Mouse (Mus musculus): Measurements from ENCODE around the gene Srbd1. TPM values are rescaled to one million over a fixed set of nuclear protein-coding genes. Genes with fewer than 3 reads are reported as not detected.

Srbd1 gene
- polyA plus RNA-seq, 1 experiment from 2014 or later = 11.5 TPM

DNA sequence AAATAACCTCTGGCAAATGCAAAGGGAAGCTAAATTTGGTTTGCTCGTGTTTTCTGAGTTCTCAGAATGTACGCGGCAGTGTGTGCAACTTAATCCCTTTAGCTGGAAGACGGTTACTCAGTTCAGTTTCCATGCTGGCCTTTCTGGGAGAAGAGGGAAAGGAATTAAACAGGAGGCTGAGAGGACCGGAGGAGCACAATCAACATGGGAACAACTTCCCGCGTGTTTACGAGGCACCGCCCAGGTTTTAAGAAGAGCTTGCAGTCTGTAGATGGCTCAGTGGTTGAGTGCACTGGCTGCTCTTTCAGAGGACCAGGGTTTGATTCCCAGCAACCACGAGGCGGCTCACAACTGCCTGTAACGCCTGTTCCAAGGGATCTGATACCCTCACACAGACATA, 109.8 kb downstream of the Srbd1 start:
- WGBS = 91% methylated on average over 12 of the region's 12 CpGs
- Histone ChIP-seq H3K27ac (ENCODE audit: low read depth, low read length) (no peak overlapping the region), H3K27me3 (replicated peaks; ENCODE audit: control insufficient read depth, insufficient read depth, low read length) (no peaks in the 10 kb centered on the region), H3K9ac (ENCODE audit: low read depth, low read length) (no peak overlapping the region), H3K4me3 (ENCODE audit: low read depth, low read length) (no peak overlapping the region), H3K9me3 (ENCODE audit: control insufficient read depth, low read length) (no peaks in the 10 kb centered on the region), H3K4me1 (replicated peaks; ENCODE audit: control insufficient read depth, insufficient read depth, low read length) (peaks cover 4% of the 10 kb centered on the region; the same call in 1 of the 2 replicates), H3K4me2 (no peak overlapping the region), H3K36me3 (ENCODE audit: control insufficient read depth, insufficient read depth, low read length) (no peaks in the 10 kb centered on the region)
- ATAC-seq (replicated peaks; ENCODE audit: low FRiP score) (no peak), DNase-seq (ENCODE audit: low spot score) (no peak)

DNA sequence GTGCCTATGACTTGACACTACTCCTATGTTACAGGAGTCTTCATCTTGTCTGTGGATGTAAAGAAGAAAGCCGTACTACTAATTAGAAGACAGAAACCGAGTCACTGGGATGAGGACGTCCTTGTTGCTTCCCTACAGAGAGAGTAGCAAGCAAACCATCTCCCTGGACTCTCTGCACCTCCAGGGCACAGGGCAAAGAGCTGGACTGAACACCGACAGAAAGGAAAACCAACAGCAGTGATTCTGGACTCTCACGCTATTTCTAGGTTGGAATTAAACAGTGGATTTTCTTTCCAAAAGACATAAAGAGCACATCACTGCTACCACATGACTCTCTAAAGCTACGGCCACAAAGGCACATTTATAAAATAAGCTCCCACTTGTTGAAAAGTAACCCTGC, 110.3 kb downstream of the Srbd1 start:
- Histone ChIP-seq H3K27me3 (replicated peaks; ENCODE audit: control insufficient read depth, insufficient read depth, low read length) (no peaks in the 10 kb centered on the region), H3K36me3 (ENCODE audit: control insufficient read depth, insufficient read depth, low read length) (no peaks in the 10 kb centered on the region), H3K4me3 (ENCODE audit: low read depth, low read length) (no peak overlapping the region), H3K4me1 (replicated peaks; ENCODE audit: control insufficient read depth, insufficient read depth, low read length) (peaks cover 4% of the 10 kb centered on the region; the same call in 1 of the 2 replicates), H3K9ac (ENCODE audit: low read depth, low read length) (no peak overlapping the region), H3K27ac (ENCODE audit: low read depth, low read length) (no peak overlapping the region), H3K4me2 (no peak overlapping the region), H3K9me3 (ENCODE audit: control insufficient read depth, low read length) (no peaks in the 10 kb centered on the region)
- WGBS = 88% methylated on average over 6 of the region's 6 CpGs
- ATAC-seq (replicated peaks; ENCODE audit: low FRiP score) (no peak), DNase-seq (ENCODE audit: low spot score) (no peak)

DNA sequence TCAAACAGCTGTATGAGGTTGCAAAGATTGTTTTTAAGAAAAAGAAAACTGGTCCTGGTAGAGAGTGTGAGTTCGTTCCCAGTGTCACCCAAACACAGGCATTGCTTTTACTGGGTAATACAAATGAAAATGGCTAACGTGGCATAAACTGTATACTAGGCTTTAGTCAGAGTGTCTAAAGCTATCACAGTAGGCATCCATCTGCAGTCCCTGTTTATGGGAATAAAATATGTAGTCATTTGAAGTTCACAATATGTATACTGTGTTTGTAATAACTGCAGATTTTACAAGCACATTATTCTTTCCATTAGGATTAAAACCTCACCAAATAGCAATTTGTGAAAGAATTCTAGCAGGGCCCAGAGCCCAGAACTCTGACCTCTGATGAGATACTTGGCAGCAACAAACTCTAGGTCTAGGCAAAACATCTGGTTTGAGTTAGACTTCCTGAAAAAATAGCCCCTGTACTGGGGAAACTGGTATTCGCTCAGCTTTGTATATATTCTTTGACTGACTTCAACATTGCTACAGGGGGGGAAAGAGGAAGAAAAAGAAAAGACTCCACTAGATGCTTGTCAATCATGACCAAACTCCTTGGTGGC, 112.8 kb downstream of the Srbd1 start:
- peaks cover 10% of the 10 kb centered on the region for H3K4me1 ChIP-seq (replicated peaks; ENCODE audit: control insufficient read depth, insufficient read depth, low read length)
- H3K4me2 ChIP-seq = no peak overlapping the region
- DNase-seq (ENCODE audit: low spot score) (no peak), ATAC-seq (replicated peaks; ENCODE audit: low FRiP score) (no peak)
- no peaks in the 10 kb centered on the region for H3K36me3 ChIP-seq (ENCODE audit: control insufficient read depth, insufficient read depth, low read length)
- H3K27ac ChIP-seq (ENCODE audit: low read depth, low read length) = no peak overlapping the region
- no peak overlapping the region for H3K4me3 ChIP-seq (ENCODE audit: low read depth, low read length)
- no peaks in the 10 kb centered on the region for H3K27me3 ChIP-seq (replicated peaks; ENCODE audit: control insufficient read depth, insufficient read depth, low read length)
- H3K9me3 ChIP-seq (ENCODE audit: control insufficient read depth, low read length) = no peaks in the 10 kb centered on the region
- no peak overlapping the region for H3K9ac ChIP-seq (ENCODE audit: low read depth, low read length)
- 68% methylated on average over 3 of the region's 3 CpGs for WGBS

DNA sequence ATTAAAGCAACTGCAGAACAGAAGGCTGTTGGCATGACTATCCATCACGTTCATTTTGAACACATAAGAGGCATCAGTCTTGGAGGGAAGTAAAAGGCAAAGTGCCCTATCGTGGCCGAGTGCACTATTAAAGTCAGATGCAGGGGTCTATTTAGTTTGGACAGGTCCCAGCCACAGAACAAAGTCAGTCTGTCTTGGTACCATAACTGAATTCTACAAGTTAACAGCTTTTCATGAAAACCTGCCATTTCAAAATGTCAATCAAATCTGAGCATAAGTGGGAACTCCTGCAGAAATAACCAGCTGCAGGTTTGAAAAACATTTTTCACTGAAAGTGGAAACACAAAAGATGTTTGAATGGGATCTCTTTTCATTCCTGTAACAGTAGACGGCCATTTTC, 115.0 kb downstream of the Srbd1 start:
- Histone ChIP-seq H3K27ac (ENCODE audit: low read depth, low read length) (no peak overlapping the region), H3K27me3 (replicated peaks; ENCODE audit: control insufficient read depth, insufficient read depth, low read length) (no peaks in the 10 kb centered on the region), H3K9ac (ENCODE audit: low read depth, low read length) (no peak overlapping the region), H3K9me3 (ENCODE audit: control insufficient read depth, low read length) (no peaks in the 10 kb centered on the region), H3K4me3 (ENCODE audit: low read depth, low read length) (no peak overlapping the region), H3K36me3 (ENCODE audit: control insufficient read depth, insufficient read depth, low read length) (no peaks in the 10 kb centered on the region), H3K4me1 (replicated peaks; ENCODE audit: control insufficient read depth, insufficient read depth, low read length) (peaks cover 10% of the 10 kb centered on the region), H3K4me2 (no peak overlapping the region)
- DNase-seq (ENCODE audit: low spot score) (no peak), ATAC-seq (replicated peaks; ENCODE audit: low FRiP score) (no peak)
- WGBS = 83% methylated on average over 4 of the region's 4 CpGs

DNA sequence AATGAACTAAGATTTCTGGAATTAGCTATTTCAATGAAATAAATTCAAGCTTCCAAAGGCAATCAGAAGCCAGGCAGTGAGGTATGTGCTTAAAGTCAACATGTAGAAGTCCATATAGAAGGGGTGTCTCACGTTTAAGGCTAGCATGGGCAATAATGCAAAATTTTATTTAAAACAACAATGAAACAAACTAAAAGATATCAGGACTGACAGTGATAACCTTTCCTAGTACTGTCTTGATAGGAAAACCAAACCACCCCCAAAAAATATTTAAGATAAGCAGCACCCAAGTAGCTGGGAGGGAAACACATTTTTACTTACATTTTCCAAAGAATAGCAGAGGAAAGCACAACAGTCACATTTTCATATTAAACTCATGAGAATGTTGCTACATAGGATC, 115.8 kb downstream of the Srbd1 start:
- no peak for ATAC-seq (replicated peaks; ENCODE audit: low FRiP score)
- Histone ChIP-seq H3K4me1 (replicated peaks; ENCODE audit: control insufficient read depth, insufficient read depth, low read length) (peaks cover 12% of the 10 kb centered on the region), H3K4me3 (ENCODE audit: low read depth, low read length) (no peak overlapping the region), H3K36me3 (ENCODE audit: control insufficient read depth, insufficient read depth, low read length) (no peaks in the 10 kb centered on the region), H3K4me2 (no peak overlapping the region), H3K27ac (ENCODE audit: low read depth, low read length) (no peak overlapping the region), H3K27me3 (replicated peaks; ENCODE audit: control insufficient read depth, insufficient read depth, low read length) (no peaks in the 10 kb centered on the region), H3K9me3 (ENCODE audit: control insufficient read depth, low read length) (no peaks in the 10 kb centered on the region), H3K9ac (ENCODE audit: low read depth, low read length) (no peak overlapping the region)
- DNase-seq (ENCODE audit: low spot score) = no peak
- 67% methylated on average over 1 of the region's 1 CpGs for WGBS

DNA sequence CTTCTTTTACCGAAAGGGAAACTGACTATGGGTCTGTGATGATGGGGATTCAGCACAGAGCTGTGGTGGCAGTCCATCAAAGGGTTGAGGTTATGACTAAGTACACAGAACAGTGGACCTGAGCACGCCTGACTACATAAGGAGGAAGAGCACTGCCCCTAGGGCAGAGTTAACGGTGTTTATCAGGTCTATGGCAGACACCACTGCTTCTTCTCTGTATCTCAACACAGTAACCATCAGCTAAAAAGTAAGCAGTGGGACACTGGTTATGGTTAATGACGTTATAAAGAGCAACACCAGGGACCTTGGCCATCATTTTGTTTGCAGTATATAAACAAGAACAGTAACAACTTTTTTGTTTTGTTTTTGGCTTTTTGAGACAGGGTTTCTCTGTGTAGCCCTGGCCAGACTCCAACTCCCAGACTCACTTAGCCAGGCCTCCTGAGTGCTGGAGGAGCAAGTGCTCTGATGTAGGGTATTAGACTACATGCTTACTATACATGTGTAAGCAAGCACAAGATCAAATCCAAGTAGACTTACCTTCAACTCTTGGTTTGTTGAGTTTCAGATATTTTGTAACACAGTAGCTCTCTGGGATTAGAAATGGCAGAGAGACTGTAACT, 117.3 kb downstream of the Srbd1 start:
- Histone ChIP-seq H3K4me2 (no peak overlapping the region), H3K9me3 (ENCODE audit: control insufficient read depth, low read length) (no peaks in the 10 kb centered on the region), H3K4me3 (ENCODE audit: low read depth, low read length) (no peak overlapping the region), H3K4me1 (replicated peaks; ENCODE audit: control insufficient read depth, insufficient read depth, low read length) (peaks cover 15% of the 10 kb centered on the region), H3K36me3 (ENCODE audit: control insufficient read depth, insufficient read depth, low read length) (no peaks in the 10 kb centered on the region), H3K9ac (ENCODE audit: low read depth, low read length) (no peak overlapping the region), H3K27ac (ENCODE audit: low read depth, low read length) (peak overlapping the region; percentile 40), H3K27me3 (replicated peaks; ENCODE audit: control insufficient read depth, insufficient read depth, low read length) (no peaks in the 10 kb centered on the region)
- ATAC-seq (replicated peaks; ENCODE audit: low FRiP score) (peak; percentile 95), DNase-seq (ENCODE audit: low spot score) (no peak)
- WGBS = 47% methylated on average over 4 of the region's 4 CpGs

DNA sequence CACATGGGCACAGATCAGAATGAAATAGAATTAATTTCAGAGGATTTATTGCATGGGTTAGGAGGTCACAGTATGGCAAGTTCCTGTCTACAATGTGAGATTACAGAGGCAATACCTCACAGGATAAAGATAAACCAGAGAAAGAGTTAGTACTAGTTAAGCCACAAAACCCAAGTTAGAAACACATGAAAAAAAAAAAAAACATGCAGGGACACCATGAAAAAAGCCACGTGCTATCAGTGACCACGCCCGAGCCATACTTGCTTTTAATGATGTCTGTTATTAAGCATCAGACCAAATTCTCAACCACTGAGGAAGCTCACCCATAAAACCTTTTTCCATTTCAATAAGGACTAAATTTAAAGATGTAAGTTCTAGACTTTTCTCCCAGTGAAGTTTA, 120.4 kb downstream of the Srbd1 start:
- Histone ChIP-seq H3K36me3 (ENCODE audit: control insufficient read depth, insufficient read depth, low read length) (no peaks in the 10 kb centered on the region), H3K27me3 (replicated peaks; ENCODE audit: control insufficient read depth, insufficient read depth, low read length) (no peaks in the 10 kb centered on the region), H3K9me3 (ENCODE audit: control insufficient read depth, low read length) (no peaks in the 10 kb centered on the region), H3K4me2 (no peak overlapping the region), H3K27ac (ENCODE audit: low read depth, low read length) (no peak overlapping the region; the same call in 1 of the 2 replicates), H3K4me3 (ENCODE audit: low read depth, low read length) (no peak overlapping the region), H3K4me1 (replicated peaks; ENCODE audit: control insufficient read depth, insufficient read depth, low read length) (peaks cover 27% of the 10 kb centered on the region), H3K9ac (ENCODE audit: low read depth, low read length) (no peak overlapping the region)
- 56% methylated on average over 3 of the region's 3 CpGs for WGBS
- DNase-seq (ENCODE audit: low spot score) = no peak
- ATAC-seq (replicated peaks; ENCODE audit: low FRiP score) = no peak

DNA sequence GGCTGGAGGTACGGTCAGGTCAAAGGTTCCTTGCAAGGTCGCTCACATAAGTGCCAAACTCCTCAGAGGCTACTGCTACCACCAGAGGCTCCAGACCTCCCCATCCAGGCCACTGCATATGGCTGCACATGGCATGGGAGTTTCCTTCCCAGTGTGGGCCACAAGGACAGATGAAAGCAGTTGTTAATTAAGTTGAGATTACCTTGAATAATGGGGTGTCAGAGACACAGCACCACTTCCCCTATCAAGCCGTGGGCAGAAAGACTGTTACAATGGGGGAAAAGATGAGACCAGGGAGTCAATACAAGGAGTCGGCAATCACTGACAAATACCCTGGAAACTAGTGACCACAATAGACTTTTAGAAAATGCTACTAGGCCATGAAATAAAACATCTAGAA, 122.6 kb downstream of the Srbd1 start:
- Histone ChIP-seq H3K36me3 (ENCODE audit: control insufficient read depth, insufficient read depth, low read length) (no peaks in the 10 kb centered on the region), H3K27me3 (replicated peaks; ENCODE audit: control insufficient read depth, insufficient read depth, low read length) (no peaks in the 10 kb centered on the region), H3K4me3 (ENCODE audit: low read depth, low read length) (no peak overlapping the region), H3K9me3 (ENCODE audit: control insufficient read depth, low read length) (no peaks in the 10 kb centered on the region), H3K4me2 (no peak overlapping the region), H3K27ac (ENCODE audit: low read depth, low read length) (peak overlapping the region; percentile 85), H3K4me1 (replicated peaks; ENCODE audit: control insufficient read depth, insufficient read depth, low read length) (peaks cover 21% of the 10 kb centered on the region), H3K9ac (ENCODE audit: low read depth, low read length) (no peak overlapping the region)
- WGBS = 51% methylated on average over 4 of the region's 4 CpGs
- DNase-seq (ENCODE audit: low spot score) (no peak), ATAC-seq (replicated peaks; ENCODE audit: low FRiP score) (peak; percentile 46; the same call in 1 of the 2 replicates)

DNA sequence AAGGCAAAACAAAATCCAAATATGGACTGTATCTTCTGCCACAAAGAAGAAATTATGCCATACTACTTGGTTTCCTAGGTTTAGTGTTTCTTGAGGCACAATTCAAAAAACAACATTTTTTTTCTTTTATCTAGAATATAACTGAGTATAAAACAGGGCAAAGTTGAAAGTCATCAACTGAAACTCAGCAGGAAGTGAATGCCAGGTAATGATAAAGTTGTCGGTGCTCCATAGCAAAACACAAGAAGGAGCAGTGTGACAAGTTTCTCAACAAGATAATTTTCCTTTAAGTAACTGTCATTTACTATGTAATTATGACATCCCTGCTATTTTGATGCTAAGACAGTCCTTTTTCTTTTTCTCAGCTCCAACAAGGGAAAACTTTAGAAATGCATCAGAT, 123.2 kb downstream of the Srbd1 start:
- Histone ChIP-seq H3K4me2 (no peak overlapping the region), H3K9ac (ENCODE audit: low read depth, low read length) (no peak overlapping the region), H3K27ac (ENCODE audit: low read depth, low read length) (peak overlapping the region; percentile 85), H3K9me3 (ENCODE audit: control insufficient read depth, low read length) (no peaks in the 10 kb centered on the region), H3K27me3 (replicated peaks; ENCODE audit: control insufficient read depth, insufficient read depth, low read length) (no peaks in the 10 kb centered on the region), H3K4me3 (ENCODE audit: low read depth, low read length) (no peak overlapping the region), H3K36me3 (ENCODE audit: control insufficient read depth, insufficient read depth, low read length) (no peaks in the 10 kb centered on the region), H3K4me1 (replicated peaks; ENCODE audit: control insufficient read depth, insufficient read depth, low read length) (peaks cover 21% of the 10 kb centered on the region)
- DNase-seq (ENCODE audit: low spot score) = no peak
- peak; percentile 77 for ATAC-seq (replicated peaks; ENCODE audit: low FRiP score)
- WGBS = 42% methylated on average over 1 of the region's 1 CpGs
